Mouse (Mus musculus): Measurements from ENCODE around the gene Twist1.
A peak's percentile ranks its signal among the peaks of the same experiment; 100 is the strongest.

The Twist1 gene

GRCm38 (mm10) chr12:33957400-33958240 lies at the start of gene Twist1:
Gene Twist1, plus strand, starts transcription at chr12:33957671.
- DNase-seq = peak in 1 of 2 experiments; percentile 5

DNA sequence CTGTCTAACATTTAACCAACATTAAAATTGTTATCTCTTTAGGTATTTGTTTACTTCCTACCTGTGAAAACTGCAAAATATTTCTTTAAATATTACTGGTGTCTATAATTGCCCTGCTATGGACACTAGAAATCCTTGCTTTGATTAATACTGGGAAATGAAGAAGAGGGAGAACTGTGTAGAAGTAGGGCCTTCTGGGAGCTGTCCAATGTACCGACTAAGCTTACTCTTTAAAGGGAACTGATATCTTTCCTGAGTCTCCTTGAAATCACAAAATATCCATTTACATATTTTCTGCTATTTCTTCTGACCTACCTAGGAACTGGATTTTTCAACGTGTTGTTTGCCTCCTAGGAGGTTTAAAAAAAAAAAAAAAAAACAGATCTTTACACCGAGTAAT lies 30.7 kb upstream of the Twist1 start:
- no peak for DNase-seq

DNA sequence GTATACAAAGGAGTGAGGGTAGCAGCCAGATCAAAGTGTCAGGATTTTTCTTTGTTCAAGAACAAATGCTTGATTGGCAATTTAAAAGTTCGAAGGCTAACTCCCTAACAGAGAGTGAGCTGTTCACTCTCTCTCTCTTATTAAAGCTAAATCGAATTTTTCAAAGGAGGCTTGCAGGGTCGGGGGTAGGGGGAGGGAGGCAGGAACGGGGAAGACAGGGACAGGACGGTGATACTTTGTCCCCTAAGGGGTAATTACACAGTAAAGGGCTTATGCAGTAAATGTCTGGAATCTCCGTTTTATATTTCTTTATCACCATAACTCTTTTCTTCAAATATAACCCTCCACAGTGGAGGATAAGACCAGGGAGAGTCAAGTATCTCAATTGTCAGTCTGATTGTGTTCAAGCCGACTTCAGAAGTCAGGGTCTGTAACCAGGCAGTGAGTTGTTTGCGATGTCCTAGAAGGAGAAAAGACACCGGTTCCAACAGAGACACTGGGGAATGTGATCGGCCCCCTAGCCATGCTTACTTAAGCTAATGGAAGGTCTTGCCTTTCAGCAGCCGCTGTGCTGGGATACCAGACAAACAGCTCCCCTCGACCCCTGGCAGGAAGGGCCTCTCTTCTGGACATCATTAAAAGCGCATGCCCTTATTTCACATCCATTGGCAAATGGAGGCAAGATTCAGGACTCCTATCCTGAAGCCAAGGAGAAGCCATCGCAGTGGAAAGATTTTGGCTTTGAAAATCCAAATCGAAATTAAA lies 30.0 kb upstream of the Twist1 start:
- no peak for DNase-seq

- no peak for DNase-seq
Measured at GRCm38 (mm10) chr12:33928331-33929192, 28.9 kb upstream of the Twist1 start, which contains the start of gene Ferd3l. Gene Ferd3l, plus strand, starts transcription at chr12:33928425.

DNA sequence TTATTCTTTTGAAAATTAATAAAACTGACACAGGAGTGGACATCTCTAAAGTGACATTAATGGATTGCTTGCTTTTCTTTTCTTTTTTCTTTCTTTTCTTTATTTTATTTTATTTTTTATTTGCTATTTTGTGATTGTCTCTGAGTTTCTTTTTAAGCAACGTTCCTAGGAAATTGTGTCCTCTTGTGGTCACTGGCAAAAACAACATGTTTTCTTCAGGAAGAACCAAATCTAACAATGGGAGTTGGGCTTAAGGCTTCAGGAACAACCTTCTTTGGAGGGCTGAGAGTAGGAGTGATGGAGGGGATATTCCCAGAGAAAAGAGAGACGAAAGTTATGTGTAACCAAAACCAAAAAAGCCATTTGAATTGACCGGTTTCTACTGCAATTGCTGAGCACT lies 4.6 kb upstream of the Twist1 start:
- no peak for DNase-seq

- DNase-seq = no peak
Measured at GRCm38 (mm10) chr12:33954931-33955565, 2.4 kb upstream of the Twist1 start.

- no peak for DNase-seq
Measured at GRCm38 (mm10) chr12:33955606-33956295, 1.7 kb upstream of the Twist1 start.

GRCm38 (mm10) chr12:33956576-33957399 lies 683 bp upstream of the Twist1 start:
- no peak for DNase-seq

GRCm38 (mm10) chr12:33958241-33959194 lies 1.0 kb downstream of the Twist1 start:
- DNase-seq = peak in 1 of 2 experiments; percentile 3

- no peak for DNase-seq
Measured at GRCm38 (mm10) chr12:33959206-33959605, 1.7 kb downstream of the Twist1 start.

DNA sequence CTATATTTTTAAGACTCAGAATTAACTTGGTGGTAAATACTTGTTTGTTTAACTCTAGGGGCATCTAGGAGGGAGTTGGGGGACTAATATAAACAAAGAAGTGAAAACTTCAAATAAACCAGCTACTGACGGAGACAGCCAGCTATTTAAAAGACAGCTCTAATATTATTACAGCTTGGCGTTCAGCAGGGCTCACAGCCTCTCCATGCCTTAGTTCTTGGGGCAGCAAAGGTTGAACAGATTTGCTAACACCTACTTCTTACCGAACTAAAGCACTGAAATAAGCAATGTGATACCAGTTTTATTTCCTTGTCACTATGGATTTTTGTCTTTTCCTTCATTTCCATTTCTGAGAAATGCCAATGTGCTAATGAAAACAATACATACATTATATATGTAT lies 2.4 kb downstream of the Twist1 start:
- DNase-seq = no peak

- DNase-seq = no peak
Measured at GRCm38 (mm10) chr12:33961013-33961412, 3.5 kb downstream of the Twist1 start.

- no peak for DNase-seq
Measured at GRCm38 (mm10) chr12:33962118-33962772, 4.8 kb downstream of the Twist1 start.

DNA sequence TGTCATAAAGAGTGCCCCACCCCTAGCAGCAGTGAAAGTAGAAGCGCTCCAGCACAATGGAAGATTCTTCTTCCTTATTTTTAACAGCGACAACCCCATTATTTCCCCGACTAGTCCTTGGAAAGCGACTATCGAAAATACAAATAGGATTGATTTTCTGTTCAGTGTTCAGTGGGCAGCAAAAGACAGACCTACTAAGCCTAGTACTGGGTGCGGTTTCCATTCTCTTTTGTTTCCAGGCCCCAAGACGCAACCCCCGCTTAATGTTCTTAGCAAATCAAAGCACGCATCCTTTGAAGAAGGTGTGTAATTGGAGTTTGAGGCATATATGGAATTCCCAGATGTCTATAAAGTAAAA lies 5.3 kb downstream of the Twist1 start:
- no peak for DNase-seq

DNA sequence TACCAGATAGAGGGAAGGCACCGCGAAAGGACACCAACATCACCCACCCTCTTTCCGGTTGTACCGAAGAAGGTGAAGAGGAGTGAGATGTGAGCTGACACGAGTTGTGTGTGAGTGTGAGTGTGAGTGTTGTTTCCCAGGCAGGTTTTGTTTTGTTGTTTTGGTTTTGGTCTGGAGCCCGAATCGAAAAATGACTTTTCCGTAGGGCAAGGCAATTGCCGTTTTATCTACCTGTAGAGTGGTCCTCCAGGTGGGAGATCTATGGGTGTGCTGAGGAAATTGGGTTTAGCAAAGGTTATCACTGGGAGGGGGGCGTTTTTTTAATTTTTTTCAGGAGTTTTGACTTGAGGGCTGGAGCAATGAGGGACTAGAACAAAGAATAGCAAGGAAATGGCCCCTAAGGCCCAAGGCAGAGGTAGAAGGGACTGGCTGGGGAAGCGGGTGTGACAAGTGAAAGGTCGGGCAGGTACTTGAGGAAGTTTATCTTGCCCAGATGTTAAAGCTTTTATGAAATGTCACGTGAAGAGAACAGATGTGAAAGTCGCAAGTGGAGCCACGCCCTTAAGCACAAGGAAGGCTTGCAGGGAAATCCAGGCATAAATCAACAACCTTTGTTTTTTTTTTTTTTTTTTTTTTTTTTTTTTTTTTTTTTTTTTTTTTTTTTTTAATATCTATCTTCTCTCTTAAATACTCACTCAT lies 6.3 kb downstream of the Twist1 start:
- no peak for DNase-seq

GRCm38 (mm10) chr12:33964427-33964826 lies 7.0 kb downstream of the Twist1 start:
- DNase-seq = no peak

GRCm38 (mm10) chr12:33965661-33966360 lies 8.3 kb downstream of the Twist1 start:
- no peak for DNase-seq
